Mouse (Mus musculus): ENCODE results near the gene Sac3d1. TPM values are rescaled to one million over a fixed set of nuclear protein-coding genes. Genes with fewer than 3 reads are reported as not detected.

Sac3d1 gene
- polyA plus RNA-seq, 1 experiment from 2014 or later, result 64.6 TPM

GRCm38 (mm10) chr19:6113116-6113515 is 5.3 kb downstream of the Sac3d1 start:
- no peaks in the 10 kb centered on the region for H3K9me3 ChIP-seq
- no peak overlapping the region for H3K4me3 ChIP-seq
- no peak for DNase-seq (ENCODE audit: extremely low spot score, low spot score)
- H3K36me3 ChIP-seq (replicated peaks), result peaks cover 58% of the 10 kb centered on the region
- H3K4me1 ChIP-seq, result peaks cover 18% of the 10 kb centered on the region
- no peak overlapping the region for H3K27ac ChIP-seq
- no peaks in the 10 kb centered on the region for H3K27me3 ChIP-seq (ENCODE audit: poor library complexity, severe bottlenecking)
- 76% methylated on average over 6 of the region's 6 CpGs for WGBS

- peaks cover 13% of the 10 kb centered on the region for H3K36me3 ChIP-seq (replicated peaks)
- no peak within 1 kb of the TSS for H3K4me3 ChIP-seq
- WGBS, result 92% methylated on average over 7 of the region's 7 CpGs
- H3K27ac ChIP-seq, result no peak within 1 kb of the TSS
- H3K27me3 ChIP-seq (ENCODE audit: poor library complexity, severe bottlenecking), result no peaks in the 10 kb centered on the region
- no peak for DNase-seq (ENCODE audit: extremely low spot score, low spot score)
- H3K9me3 ChIP-seq, result no peaks in the 10 kb centered on the region
- peaks cover 9% of the 10 kb centered on the region for H3K4me1 ChIP-seq
Observed at GRCm38 (mm10) chr19:6105586-6105985, 12.9 kb downstream of the Sac3d1 start, which contains the start of gene Naaladl1. TSS of gene Naaladl1 (plus strand) at chr19:6105782.

GRCm38 (mm10) chr19:6104476-6104875 is 14.0 kb downstream of the Sac3d1 start:
- Histone ChIP-seq H3K27ac (no peak overlapping the region), H3K36me3 (replicated peaks) (peaks cover 23% of the 10 kb centered on the region), H3K27me3 (ENCODE audit: poor library complexity, severe bottlenecking) (no peaks in the 10 kb centered on the region), H3K4me3 (no peak overlapping the region), H3K9me3 (no peaks in the 10 kb centered on the region), H3K4me1 (peaks cover 11% of the 10 kb centered on the region)
- no peak for DNase-seq (ENCODE audit: extremely low spot score, low spot score)
- WGBS, result 87% methylated on average over 4 of the region's 4 CpGs

- no peak for DNase-seq (ENCODE audit: extremely low spot score, low spot score)
- H3K4me1 ChIP-seq, result peaks cover 11% of the 10 kb centered on the region
- no peak overlapping the region for H3K27ac ChIP-seq
- H3K4me3 ChIP-seq, result no peak overlapping the region
- WGBS, result 82% methylated on average over 6 of the region's 6 CpGs
- H3K27me3 ChIP-seq (ENCODE audit: poor library complexity, severe bottlenecking), result no peaks in the 10 kb centered on the region
- peaks cover 39% of the 10 kb centered on the region for H3K36me3 ChIP-seq (replicated peaks)
- H3K9me3 ChIP-seq, result no peaks in the 10 kb centered on the region
Observed at GRCm38 (mm10) chr19:6102169-6102853, 16.1 kb downstream of the Sac3d1 start.

- peaks cover 8% of the 10 kb centered on the region for H3K4me1 ChIP-seq
- H3K27me3 ChIP-seq (ENCODE audit: poor library complexity, severe bottlenecking), result no peaks in the 10 kb centered on the region
- WGBS, result 59% methylated on average over 6 of the region's 6 CpGs
- no peaks in the 10 kb centered on the region for H3K9me3 ChIP-seq
- no peak for DNase-seq (ENCODE audit: extremely low spot score, low spot score)
- no peak overlapping the region for H3K27ac ChIP-seq
- H3K4me3 ChIP-seq, result no peak overlapping the region
- H3K36me3 ChIP-seq (replicated peaks), result peaks cover 45% of the 10 kb centered on the region
Observed at GRCm38 (mm10) chr19:6101186-6101585, 17.3 kb downstream of the Sac3d1 start.

GRCm38 (mm10) chr19:6097847-6098246 is 20.6 kb downstream of the Sac3d1 start:
- peaks cover 8% of the 10 kb centered on the region for H3K4me1 ChIP-seq
- WGBS, result 86% methylated on average over 3 of the region's 3 CpGs
- H3K4me3 ChIP-seq, result no peak overlapping the region
- peaks cover 74% of the 10 kb centered on the region for H3K36me3 ChIP-seq (replicated peaks)
- H3K9me3 ChIP-seq, result no peaks in the 10 kb centered on the region
- DNase-seq (ENCODE audit: extremely low spot score, low spot score), result no peak
- no peaks in the 10 kb centered on the region for H3K27me3 ChIP-seq (ENCODE audit: poor library complexity, severe bottlenecking)
- no peak overlapping the region for H3K27ac ChIP-seq

- Histone ChIP-seq H3K27me3 (ENCODE audit: poor library complexity, severe bottlenecking) (no peaks in the 10 kb centered on the region), H3K4me3 (no peak within 1 kb of the TSS), H3K9me3 (no peaks in the 10 kb centered on the region), H3K36me3 (replicated peaks) (peaks cover 98% of the 10 kb centered on the region), H3K27ac (no peak within 1 kb of the TSS), H3K4me1 (no peaks in the 10 kb centered on the region)
- DNase-seq (ENCODE audit: extremely low spot score, low spot score), result no peak
- 94% methylated on average over 7 of the region's 7 CpGs for WGBS
Observed at GRCm38 (mm10) chr19:6094119-6094518, 24.3 kb downstream of the Sac3d1 start, which contains the start of gene AC131692.1. TSS of gene AC131692.1 (plus strand) at chr19:6094419.

GRCm38 (mm10) chr19:6088841-6089240 is 29.6 kb downstream of the Sac3d1 start:
- H3K4me3 ChIP-seq, result no peak overlapping the region
- 95% methylated on average over 13 of the region's 13 CpGs for WGBS
- no peaks in the 10 kb centered on the region for H3K9me3 ChIP-seq
- H3K27me3 ChIP-seq (ENCODE audit: poor library complexity, severe bottlenecking), result no peaks in the 10 kb centered on the region
- no peak for DNase-seq (ENCODE audit: extremely low spot score, low spot score)
- H3K36me3 ChIP-seq (replicated peaks), result peaks cover 80% of the 10 kb centered on the region
- H3K4me1 ChIP-seq, result peaks cover 16% of the 10 kb centered on the region
- H3K27ac ChIP-seq, result no peak overlapping the region

- H3K27ac ChIP-seq, result peak overlapping the region; percentile 91
- peaks cover 70% of the 10 kb centered on the region for H3K36me3 ChIP-seq (replicated peaks)
- WGBS, result under 1% methylated on average over 17 of the region's 17 CpGs
- H3K27me3 ChIP-seq (ENCODE audit: poor library complexity, severe bottlenecking), result no peaks in the 10 kb centered on the region
- H3K4me1 ChIP-seq, result peaks cover 23% of the 10 kb centered on the region
- H3K4me3 ChIP-seq, result peak overlapping the region; percentile 89
- DNase-seq (ENCODE audit: extremely low spot score, low spot score), result peak; percentile 75
- H3K9me3 ChIP-seq, result no peaks in the 10 kb centered on the region
Observed at GRCm38 (mm10) chr19:6085417-6085879, 33.0 kb downstream of the Sac3d1 start.

GRCm38 (mm10) chr19:6084478-6085248 is 33.8 kb downstream of the Sac3d1 start, which contains the start of the genes Zfpl1 and Cdca5:
TSS of gene Zfpl1 (minus strand) at chr19:6084956.
TSS of gene Cdca5 (plus strand) at chr19:6084983.
- no peaks in the 10 kb centered on the region for H3K27me3 ChIP-seq (ENCODE audit: poor library complexity, severe bottlenecking)
- H3K9me3 ChIP-seq, result no peaks in the 10 kb centered on the region
- H3K36me3 ChIP-seq (replicated peaks), result peaks cover 70% of the 10 kb centered on the region
- DNase-seq (ENCODE audit: extremely low spot score, low spot score), result peak; percentile 98
- H3K4me1 ChIP-seq, result peaks cover 23% of the 10 kb centered on the region
- WGBS, result under 1% methylated on average over 58 of the region's 58 CpGs
- H3K27ac ChIP-seq, result peak within 1 kb of the TSS; percentile 91
- peak within 1 kb of the TSS; percentile 89 for H3K4me3 ChIP-seq

- WGBS, result 91% methylated on average over 9 of the region's 9 CpGs
- no peak within 1 kb of the TSS for H3K27ac ChIP-seq
- no peak for DNase-seq (ENCODE audit: extremely low spot score, low spot score)
- H3K9me3 ChIP-seq, result no peaks in the 10 kb centered on the region
- peak within 1 kb of the TSS; percentile 10; the same call in 1 of the 2 replicates for H3K4me3 ChIP-seq
- no peaks in the 10 kb centered on the region for H3K27me3 ChIP-seq (ENCODE audit: poor library complexity, severe bottlenecking)
- peaks cover 47% of the 10 kb centered on the region for H3K36me3 ChIP-seq (replicated peaks)
- peaks cover 32% of the 10 kb centered on the region for H3K4me1 ChIP-seq
Observed at GRCm38 (mm10) chr19:6082156-6082555, 36.3 kb downstream of the Sac3d1 start, which contains the start of gene Gm28374. TSS of gene Gm28374 (minus strand) at chr19:6082256.

GRCm38 (mm10) chr19:6079983-6080480 is 38.4 kb downstream of the Sac3d1 start, which contains the start of gene Tmem262:
TSS of gene Tmem262 (plus strand) at chr19:6080033.
- DNase-seq (ENCODE audit: extremely low spot score, low spot score), result no peak

More at GRCm38 (mm10) chr19:6079983-6080480, 38.4 kb downstream of the Sac3d1 start, which contains the start of gene Tmem262:
- peaks cover 31% of the 10 kb centered on the region for H3K4me1 ChIP-seq
- no peaks in the 10 kb centered on the region for H3K9me3 ChIP-seq
- peaks cover 39% of the 10 kb centered on the region for H3K36me3 ChIP-seq (replicated peaks)
- 95% methylated on average over 12 of the region's 12 CpGs for WGBS
- no peak within 1 kb of the TSS for H3K27ac ChIP-seq
- no peaks in the 10 kb centered on the region for H3K27me3 ChIP-seq (ENCODE audit: poor library complexity, severe bottlenecking)
- no peak within 1 kb of the TSS for H3K4me3 ChIP-seq
